Mouse (Mus musculus) lung, adult 2 months (tissue): Measurements from ENCODE around the gene Krtap26-1. TPM values are rescaled to one million over a fixed set of nuclear protein-coding genes. Genes with fewer than 3 reads are reported as not detected.

Source experiments
- DNase-seq: peaks from one replicate; pipeline ENCODE4 v3.0.0; 2022
- H3K4me1 ChIP-seq: fragments of 200-500 bp; 2 replicates; pipeline ENCODE4 v1.6.1; 2011; ENCODE audit warnings: low read length; ENCODE audit not compliant: control insufficient read depth, insufficient read depth
- H3K4me3 ChIP-seq: fragments of 200-500 bp; replicated peaks from 2 replicates; pipeline ENCODE3; 2011; ENCODE audit warnings: low read depth, mild to moderate bottlenecking, control low read depth, low read length; ENCODE audit errors: extremely low read depth
- CTCF ChIP-seq: fragments of 200-500 bp; IDR thresholded peaks from 2 replicates; pipeline ENCODE4 v1.5.1; 2011; ENCODE audit warnings: mild to moderate bottlenecking, low read length, control low read depth; ENCODE audit not compliant: insufficient read depth
- POLR2A ChIP-seq: fragments of 200-500 bp; IDR thresholded peaks from 2 replicates; pipeline ENCODE4 v1.6.1; 2011; ENCODE audit warnings: low read depth, mild to moderate bottlenecking, control low read depth, low read length, borderline replicate concordance; ENCODE audit errors: extremely low read depth
- WGBS: fragments of 180-500 bp; shearing (Covaris S2); methylation state at CpG from one replicate; pipeline ENCODE4 v1.1.7; 2018; 5-methylcytosine and 5-hydroxymethylcytosine counted together
- polyA plus RNA-seq: library from polyadenylated mRNA; depleted of rRNA; stranded (reverse); fragments of >200 nt; gene quantifications from 2 replicates; pipeline ENCODE4 v1.2.3, GENCODE M21; 2012; rRNA removed

The Krtap26-1 gene
- not detected in 2 replicates for polyA plus RNA-seq

GRCm38 (mm10) chr16:88647358-88647846 lies at the start of gene Krtap26-1:
TSS of gene Krtap26-1 (minus strand) at chr16:88647796.
- 87% methylated on average over 10 of the region's 10 CpGs for WGBS
- no peak for DNase-seq
- TF ChIP-seq POLR2A (no peak), CTCF (no peak)
- Histone ChIP-seq H3K4me3 (no peak within 1 kb of the TSS), H3K4me1 (no peaks in the 10 kb centered on the region)

GRCm38 (mm10) chr16:88696256-88696655 lies 48.7 kb upstream of the Krtap26-1 start:
- no peak overlapping the region for H3K4me3 ChIP-seq
- H3K4me1 ChIP-seq = no peaks in the 10 kb centered on the region
- DNase-seq = no peak
- WGBS = 78% methylated on average over 4 of the region's 4 CpGs
- TF ChIP-seq CTCF (no peak), POLR2A (no peak)

- Histone ChIP-seq H3K4me3 (no peak overlapping the region), H3K4me1 (no peaks in the 10 kb centered on the region)
- TF ChIP-seq CTCF (no peak), POLR2A (no peak)
- 66% methylated on average over 2 of the region's 2 CpGs for WGBS
- DNase-seq = no peak
These were observed 33.7 kb upstream of the Krtap26-1 start for GRCm38 (mm10) chr16:88681282-88681681.

DNA sequence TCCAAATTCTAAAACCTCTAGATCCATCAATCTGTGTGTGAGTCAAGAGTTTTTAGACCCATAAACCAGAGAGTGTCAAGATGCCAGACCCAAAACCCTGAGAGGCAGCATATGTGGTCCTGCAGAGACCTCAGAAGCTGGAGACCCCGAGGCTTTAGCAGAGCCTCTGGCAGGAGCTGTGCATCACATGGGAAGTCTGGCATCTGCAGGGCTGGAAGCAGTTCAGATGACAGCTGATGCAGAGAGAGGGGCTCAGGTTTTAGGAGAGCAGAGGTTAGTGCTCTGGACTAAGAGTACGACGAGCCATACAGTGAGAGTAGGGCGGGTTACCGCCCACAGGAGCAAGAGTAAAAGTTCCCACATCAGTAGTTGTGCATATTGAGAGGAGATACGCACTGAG lies 31.5 kb upstream of the Krtap26-1 start:
- DNase-seq = no peak
- Histone ChIP-seq H3K4me1 (no peaks in the 10 kb centered on the region), H3K4me3 (no peak overlapping the region)
- 90% methylated on average over 6 of the region's 6 CpGs for WGBS
- no peak for TF ChIP-seq POLR2A
- TF ChIP-seq CTCF = no peak

DNA sequence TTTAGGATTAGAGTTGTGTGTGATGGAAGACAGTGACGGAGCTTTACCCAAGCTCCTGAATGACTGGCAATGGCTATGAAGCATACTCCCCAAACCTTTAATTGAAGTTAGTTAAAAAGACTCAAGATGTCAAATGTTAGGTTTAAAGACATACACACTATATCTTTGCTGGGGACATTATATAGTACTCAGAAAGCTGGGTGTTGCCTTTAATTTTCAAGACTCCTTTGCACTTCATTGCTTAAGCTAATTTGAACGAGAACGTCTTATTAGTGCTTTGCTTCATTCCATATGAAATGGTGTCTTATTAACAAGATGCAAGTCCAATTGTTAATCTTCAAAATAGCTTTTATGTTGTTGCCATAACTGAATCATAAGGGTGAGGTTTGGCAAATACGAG lies 24.0 kb upstream of the Krtap26-1 start, which contains the start of gene Krtap27-1:
Gene Krtap27-1 (minus strand): TSS at position 101 of the 400 bp plus-strand sequence.
- no peak for TF ChIP-seq CTCF
- TF ChIP-seq POLR2A = no peak
- H3K4me3 ChIP-seq = no peak within 1 kb of the TSS
- DNase-seq = no peak
- H3K4me1 ChIP-seq = no peaks in the 10 kb centered on the region
- 89% methylated on average over 4 of the region's 4 CpGs for WGBS

- DNase-seq = no peak
- Histone ChIP-seq H3K4me1 (no peaks in the 10 kb centered on the region), H3K4me3 (no peak overlapping the region)
- 41% methylated on average over 1 of the region's 1 CpGs for WGBS
- TF ChIP-seq CTCF (no peak), POLR2A (no peak)
These were observed 9.8 kb upstream of the Krtap26-1 start for GRCm38 (mm10) chr16:88657426-88657825.

DNA sequence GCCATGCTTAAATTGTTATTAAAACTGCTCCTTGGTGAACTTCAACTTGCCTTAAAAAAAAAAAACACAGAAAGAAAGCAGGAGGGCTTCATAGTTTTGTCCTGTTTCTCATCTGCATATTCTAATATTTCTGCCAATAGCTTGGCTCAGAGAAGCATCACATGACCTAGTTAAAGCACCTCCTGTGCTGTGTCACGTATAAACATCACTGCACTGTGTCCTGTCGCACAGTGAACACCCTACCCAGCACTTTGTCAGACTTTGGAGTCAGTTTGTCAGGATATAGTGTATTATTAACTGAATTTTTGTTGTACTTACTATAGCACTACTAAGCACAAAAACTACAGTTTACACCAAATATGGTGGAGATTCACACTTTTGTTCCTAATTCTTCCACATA lies 4.4 kb upstream of the Krtap26-1 start:
- TF ChIP-seq CTCF (no peak), POLR2A (no peak)
- no peak for DNase-seq
- Histone ChIP-seq H3K4me1 (no peaks in the 10 kb centered on the region), H3K4me3 (no peak overlapping the region)
- WGBS = 54% methylated on average over 2 of the region's 2 CpGs

DNA sequence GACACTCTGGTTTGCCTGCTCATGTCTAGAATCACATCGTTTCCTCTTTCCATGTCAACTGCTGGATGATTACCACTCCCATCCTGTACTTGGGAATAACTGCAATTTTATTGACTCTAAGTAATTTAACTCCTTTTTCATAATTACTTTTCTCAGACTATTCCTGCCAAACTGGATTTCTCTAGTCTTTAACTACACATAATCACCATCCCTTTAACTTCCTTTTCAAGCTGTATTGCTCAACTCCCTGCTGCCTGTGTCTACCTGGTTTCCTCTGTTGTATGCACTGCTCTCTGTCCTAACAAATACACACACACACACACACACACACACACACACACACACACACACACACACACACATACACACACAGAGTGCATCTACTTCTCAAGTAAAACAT lies 3.5 kb upstream of the Krtap26-1 start:
- no peak for DNase-seq
- no peak for TF ChIP-seq POLR2A
- no peak for TF ChIP-seq CTCF
- Histone ChIP-seq H3K4me1 (no peaks in the 10 kb centered on the region), H3K4me3 (no peak overlapping the region)
- 46% methylated on average over 1 of the region's 1 CpGs for WGBS

DNA sequence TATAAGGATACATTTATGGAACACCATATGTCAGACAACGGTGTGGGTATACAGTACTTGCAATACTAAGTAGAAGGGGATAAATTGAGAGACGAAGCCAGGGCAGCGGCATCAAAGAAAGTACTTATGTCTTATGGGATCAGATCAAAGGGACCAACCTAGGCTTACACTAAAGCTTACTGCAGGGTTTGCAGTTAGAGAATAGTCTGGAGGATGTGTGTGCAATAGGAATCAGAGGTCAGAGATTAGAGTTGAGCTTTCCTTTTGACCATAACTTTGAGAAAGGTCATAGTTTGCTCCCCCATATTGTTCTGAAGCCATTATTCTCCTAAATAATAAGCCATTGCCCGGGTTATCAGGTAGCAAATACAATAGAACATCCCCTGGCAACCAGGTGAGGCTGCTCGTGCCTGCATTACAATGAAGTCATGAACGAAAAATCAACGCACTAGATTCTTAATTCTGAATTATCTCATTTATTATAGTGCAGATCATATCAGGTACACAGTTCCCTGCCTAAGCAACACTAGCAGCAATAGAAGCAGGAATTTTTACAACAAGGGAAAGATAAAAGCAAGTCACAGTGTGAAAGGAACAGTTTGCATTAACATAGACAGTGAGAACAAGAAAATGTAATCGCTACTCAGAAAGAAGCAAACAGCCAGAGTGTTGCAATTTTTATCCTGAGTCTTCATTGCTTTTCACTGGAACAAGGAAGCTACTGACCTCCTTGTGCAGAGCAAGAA lies 1.1 kb downstream of the Krtap26-1 start:
- DNase-seq = no peak
- 71% methylated on average over 8 of the region's 8 CpGs for WGBS
- TF ChIP-seq POLR2A = no peak
- TF ChIP-seq CTCF = no peak
- Histone ChIP-seq H3K4me3 (no peak overlapping the region), H3K4me1 (no peaks in the 10 kb centered on the region)

GRCm38 (mm10) chr16:88640053-88640452 lies 7.5 kb downstream of the Krtap26-1 start:
- 64% methylated on average over 3 of the region's 3 CpGs for WGBS
- Histone ChIP-seq H3K4me1 (no peaks in the 10 kb centered on the region), H3K4me3 (no peak overlapping the region)
- TF ChIP-seq POLR2A (no peak), CTCF (no peak)
- DNase-seq = no peak

DNA sequence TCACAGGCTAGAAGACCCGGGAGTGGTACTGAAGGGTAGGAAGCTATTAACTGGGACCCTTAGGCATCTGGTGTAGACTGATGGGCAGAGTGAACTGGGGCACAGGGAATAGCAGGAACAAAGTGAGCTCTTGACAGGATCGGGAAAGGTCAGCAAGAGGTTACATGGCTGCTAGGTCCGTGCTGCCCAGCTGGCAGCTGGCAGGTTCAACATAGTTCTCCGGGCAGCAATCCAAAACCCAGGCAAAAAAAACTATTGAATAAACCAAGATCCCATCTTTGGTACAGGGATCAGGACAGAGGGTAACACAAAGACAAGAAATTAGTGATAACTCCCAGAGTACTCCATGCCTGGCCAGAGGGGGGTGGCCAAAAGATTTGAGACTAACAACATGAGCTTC lies 12.5 kb downstream of the Krtap26-1 start:
- TF ChIP-seq POLR2A = no peak
- no peak for TF ChIP-seq CTCF
- no peak for DNase-seq
- no peak overlapping the region for H3K4me3 ChIP-seq

More for the DNA sequence above, 12.5 kb downstream of the Krtap26-1 start:
- H3K4me1 ChIP-seq = no peaks in the 10 kb centered on the region
- WGBS = 23% methylated on average over 4 of the region's 4 CpGs
